Mouse (Mus musculus): ENCODE data around the gene Ssbp1.

DNA sequence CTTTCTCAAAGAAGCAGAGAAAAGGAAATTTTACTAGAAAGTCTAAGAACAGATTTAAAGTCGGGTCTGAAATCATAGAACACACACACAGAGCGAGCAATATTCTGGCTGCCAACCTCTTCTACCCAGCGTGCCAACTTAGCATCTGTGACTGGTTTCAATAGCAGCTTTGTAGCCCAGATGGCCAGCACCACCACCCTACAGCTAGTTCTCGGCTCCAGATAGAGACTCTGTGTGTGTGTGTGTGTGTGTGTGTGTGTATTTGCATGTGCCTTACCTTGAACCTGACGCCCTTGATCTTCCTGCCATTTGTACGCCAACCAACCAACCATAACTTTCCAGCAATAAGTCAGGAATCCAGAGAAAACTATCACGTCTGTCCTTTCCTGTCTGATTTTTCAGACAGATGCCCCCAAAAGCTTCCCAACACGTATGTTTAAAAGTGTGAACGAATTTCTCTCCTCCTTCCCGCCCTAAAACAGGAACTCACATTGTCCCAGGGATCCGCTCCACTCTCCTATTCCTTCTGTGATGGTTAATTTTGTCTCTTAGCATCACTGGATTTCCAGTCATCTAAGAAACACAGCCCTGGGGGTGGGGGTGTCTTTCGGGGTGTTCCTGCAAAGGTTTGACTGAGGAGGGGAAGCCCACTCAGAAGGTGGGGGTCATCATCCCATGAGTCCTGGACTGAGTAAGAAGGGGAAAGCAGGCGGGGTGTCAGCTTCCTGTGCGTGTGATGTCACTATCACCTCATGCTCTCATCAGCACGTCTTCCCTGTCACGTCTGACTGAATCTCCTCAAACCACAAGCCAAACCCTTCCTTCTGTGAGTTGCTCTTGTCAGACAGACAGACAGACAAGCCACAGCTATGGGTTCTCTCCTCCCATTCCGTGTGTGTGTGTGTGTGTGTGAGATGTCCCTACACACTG, 38.5 kb upstream of the Ssbp1 start:
- TF ChIP-seq POLR2A (IDR thresholded peaks at IDR 0.05; ENCODE audit: control insufficient read depth, extremely low read depth, insufficient read depth, low read length, poor library complexity) (no peak), CTCF (IDR thresholded peaks at IDR 0.05; ENCODE audit: borderline replicate concordance, control insufficient read depth, extremely low read depth, insufficient read depth, low read length, poor library complexity) (no peak)

Data from thymus, adult 2 months (tissue).